Mouse (Mus musculus) MEL (cell line): ENCODE data around the gene Slc5a10. TPM values are rescaled to one million over a fixed set of nuclear protein-coding genes. Genes with fewer than 3 reads are reported as not detected.

ENCODE experiments used
- DNase-seq: peaks from one replicate; pipeline ENCODE4 v3.0.0; 2011; ENCODE audit warnings: low read depth, low spot score
- H3K27ac ChIP-seq: 2 replicates; pipeline ENCODE4 v1.5.1; 2012; ENCODE audit warnings: low read depth, mild to moderate bottlenecking, control low read depth, low read length, moderate library complexity; ENCODE audit not compliant: control insufficient read depth
- H3K27me3 ChIP-seq, 2 experiments: fragments of 150-350 bp in 1 of 2; sonication (generic) in 1 of 2; 2 replicates each; pipeline ENCODE4 v1.6.1; 2012; ENCODE audit warnings: low read length in 2 of 2, mild to moderate bottlenecking in 2 of 2, improper control_type of control experiment in 1 of 2, moderate library complexity in 1 of 2; ENCODE audit not compliant: insufficient read depth in 2 of 2, control insufficient read depth in 1 of 2
- H3K36me3 ChIP-seq, 2 experiments: 2 replicates each; pipeline ENCODE4 v1.6.1; 2012 to 2014; ENCODE audit warnings: low read length in 2 of 2, improper control_type of control experiment in 1 of 2, inconsistent platforms in 1 of 2, mild to moderate bottlenecking in 1 of 2; ENCODE audit not compliant: insufficient read depth in 2 of 2, control insufficient read depth in 1 of 2
- H3K4me1 ChIP-seq, 2 experiments: fragments of 150-350 bp in 1 of 2; sonication (generic) in 1 of 2; 2 replicates each; pipeline ENCODE4 v1.6.1; 2012; ENCODE audit warnings: low read length in 2 of 2, improper control_type of control experiment in 1 of 2, mild to moderate bottlenecking in 1 of 2; ENCODE audit not compliant: insufficient read depth in 2 of 2, control insufficient read depth in 1 of 2
- H3K4me3 ChIP-seq, 2 experiments: fragments of 150-350 bp in 1 of 2; sonication (generic) in 1 of 2; 2 replicates each; pipeline ENCODE4 v1.5.1; 2012; ENCODE audit warnings: low read depth in 2 of 2, low read length in 2 of 2, mild to moderate bottlenecking in 2 of 2, moderate library complexity in 2 of 2, control low read depth in 1 of 2, improper control_type of control experiment in 1 of 2; ENCODE audit not compliant: control insufficient read depth in 1 of 2, insufficient read depth in 1 of 2
- H3K79me2 ChIP-seq: 2 replicates; pipeline ENCODE4 v1.6.1; 2012; ENCODE audit warnings: mild to moderate bottlenecking, low read length, moderate library complexity; ENCODE audit not compliant: control insufficient read depth, poor library complexity, insufficient read depth
- H3K9ac ChIP-seq: 2 replicates; pipeline ENCODE4 v1.6.1; 2012; ENCODE audit warnings: low read depth, mild to moderate bottlenecking, control low read depth, low read length, moderate library complexity; ENCODE audit not compliant: control insufficient read depth, poor library complexity, severe bottlenecking
- H3K9me3 ChIP-seq: fragments of 150-350 bp; sonication (generic); replicated peaks from 2 replicates; pipeline ENCODE4 v1.6.1; 2012; ENCODE audit warnings: mild to moderate bottlenecking, low read length, improper control_type of control experiment, moderate library complexity; ENCODE audit not compliant: insufficient read depth
- BHLHE40 ChIP-seq: IDR thresholded peaks from 2 replicates; pipeline ENCODE4 v1.6.1; 2012; ENCODE audit warnings: low read depth, mild to moderate bottlenecking, inconsistent platforms, low read length, improper control_type of control experiment, borderline replicate concordance
- CHD1 ChIP-seq: IDR thresholded peaks from 2 replicates; pipeline ENCODE4 v1.6.1; 2012; ENCODE audit warnings: low read depth, mild to moderate bottlenecking, inconsistent platforms, low read length, improper control_type of control experiment
- CHD2 ChIP-seq: IDR thresholded peaks from 2 replicates; pipeline ENCODE4 v1.6.1; 2011; ENCODE audit warnings: low read length, improper control_type of control experiment
- CTCF ChIP-seq, 3 experiments: IDR thresholded peaks in 2 of 3; conservative IDR thresholded peaks in 1 of 3; 2 replicates each; pipeline ENCODE4 v1.5.1; 2011 to 2012; ENCODE audit warnings: low read length in 3 of 3, low read depth in 2 of 3, mild to moderate bottlenecking in 2 of 3, improper control_type of control experiment in 1 of 3, inconsistent platforms in 1 of 3, mixed read lengths in 1 of 3, moderate library complexity in 1 of 3; ENCODE audit not compliant: control insufficient read depth in 1 of 3, insufficient read depth in 1 of 3, poor library complexity in 1 of 3, severe bottlenecking in 1 of 3
- E2F4 ChIP-seq: IDR thresholded peaks from 2 replicates; pipeline ENCODE4 v1.6.1; 2011; ENCODE audit warnings: low read depth, low read length, improper control_type of control experiment, borderline replicate concordance
- EP300 ChIP-seq, 2 experiments: IDR thresholded peaks; 2 replicates each; pipeline ENCODE4 v1.6.1; 2011; ENCODE audit warnings: improper control_type of control experiment in 2 of 2, low read length in 2 of 2, low read depth in 1 of 2, mild to moderate bottlenecking in 1 of 2
- ETS1 ChIP-seq: IDR thresholded peaks from 2 replicates; pipeline ENCODE4 v1.6.1; 2012; ENCODE audit warnings: low read depth, mild to moderate bottlenecking, inconsistent platforms, low read length, improper control_type of control experiment, moderate library complexity
- GABPA ChIP-seq: IDR thresholded peaks from 2 replicates; pipeline ENCODE4 v1.6.1; 2012; ENCODE audit warnings: low read depth, mild to moderate bottlenecking, inconsistent platforms, low read length, improper control_type of control experiment, moderate library complexity
- MAZ ChIP-seq: IDR thresholded peaks from 2 replicates; pipeline ENCODE4 v1.6.1; 2012; ENCODE audit warnings: low read depth, mild to moderate bottlenecking, inconsistent platforms, low read length, improper control_type of control experiment
- MYC ChIP-seq: IDR thresholded peaks from 2 replicates; pipeline ENCODE4 v1.6.1; 2011; ENCODE audit warnings: low read depth, mild to moderate bottlenecking, low read length, improper control_type of control experiment, moderate library complexity
- NRF1 ChIP-seq: IDR thresholded peaks from 2 replicates; pipeline ENCODE4 v1.6.1; 2014; ENCODE audit warnings: low read depth, mild to moderate bottlenecking, inconsistent platforms, low read length, improper control_type of control experiment, moderate library complexity; ENCODE audit not compliant: poor library complexity, insufficient read depth, severe bottlenecking
- POLR2A ChIP-seq, 2 experiments: IDR thresholded peaks; 2 replicates each; pipeline ENCODE4 v1.6.1; 2011 to 2012; ENCODE audit warnings: low read length in 2 of 2, mild to moderate bottlenecking in 2 of 2, control low read depth in 1 of 2, improper control_type of control experiment in 1 of 2, low read depth in 1 of 2, moderate library complexity in 1 of 2; ENCODE audit not compliant: control insufficient read depth in 1 of 2, insufficient read depth in 1 of 2, poor library complexity in 1 of 2
- RAD21 ChIP-seq: IDR thresholded peaks from 2 replicates; pipeline ENCODE4 v1.6.1; 2011; ENCODE audit warnings: mild to moderate bottlenecking, low read depth, low read length, improper control_type of control experiment
- RCOR1 ChIP-seq: IDR thresholded peaks from 2 replicates; pipeline ENCODE4 v1.6.1; 2012; ENCODE audit warnings: low read depth, mild to moderate bottlenecking, inconsistent platforms, low read length, improper control_type of control experiment
- SIN3A ChIP-seq: IDR thresholded peaks from 2 replicates; pipeline ENCODE4 v1.6.1; 2012; ENCODE audit warnings: low read length, improper control_type of control experiment, inconsistent platforms
- SMC3 ChIP-seq: IDR thresholded peaks from 2 replicates; pipeline ENCODE4 v1.6.1; 2011; ENCODE audit warnings: low read depth, low read length, improper control_type of control experiment
- TAL1 ChIP-seq: IDR thresholded peaks from 2 replicates; pipeline ENCODE4 v1.6.1; 2012; ENCODE audit warnings: mild to moderate bottlenecking, inconsistent platforms, low read length, moderate library complexity, mixed read lengths
- TBP ChIP-seq: IDR thresholded peaks from 2 replicates; pipeline ENCODE4 v1.8.0; 2011; ENCODE audit warnings: low read depth, low read length, improper control_type of control experiment
- UBTF ChIP-seq: IDR thresholded peaks from 2 replicates; pipeline ENCODE4 v1.6.1; 2012; ENCODE audit warnings: low read depth, mild to moderate bottlenecking, inconsistent platforms, low read length, improper control_type of control experiment, moderate library complexity, borderline replicate concordance; ENCODE audit not compliant: insufficient read depth
- USF1 ChIP-seq: IDR thresholded peaks from 2 replicates; pipeline ENCODE4 v1.6.1; 2014; ENCODE audit warnings: low read depth, mild to moderate bottlenecking, inconsistent platforms, low read length, improper control_type of control experiment, moderate library complexity
- ZMIZ1 ChIP-seq: IDR thresholded peaks from 2 replicates; pipeline ENCODE4 v1.6.1; 2012; ENCODE audit warnings: low read depth, mild to moderate bottlenecking, inconsistent platforms, low read length, improper control_type of control experiment, moderate library complexity
- ZNF384 ChIP-seq: IDR thresholded peaks from 2 replicates; pipeline ENCODE4 v1.6.1; 2012; ENCODE audit warnings: low read depth, mild to moderate bottlenecking, inconsistent platforms, low read length, improper control_type of control experiment
- polyA plus RNA-seq, 2 experiments: library from polyadenylated mRNA; stranded (reverse) in 1 of 2; unstranded in 1 of 2; fragments of >175 nt in 1 of 2; fragments of >200 nt in 1 of 2; gene quantifications; 2 replicates each; pipeline versions ENCODE4 v1.2.1 to v1.2.4; 2012; ENCODE audit warnings: low replicate concordance in 2 of 2, low read depth in 1 of 2; ENCODE audit not compliant: insufficient read length in 2 of 2, insufficient read depth in 1 of 2, missing spikeins in 1 of 2
- total RNA-seq: library from RNA; depleted of rRNA; stranded (reverse); fragments of 300-350 nt; gene quantifications from 2 replicates; pipeline ENCODE4 v1.2.3, GENCODE M21; 2012

The Slc5a10 gene
- total and polyA plus RNA-seq, 3 experiments = 0.08 TPM; not detected in 2

- Histone ChIP-seq H3K9ac (no peak overlapping the region), H3K27me3 (no peaks in the 10 kb centered on the region), H3K79me2 (no peaks in the 10 kb centered on the region), H3K9me3 (no peaks in the 10 kb centered on the region), H3K27ac (no peak overlapping the region), H3K4me1 (no peaks in the 10 kb centered on the region), H3K4me3 (no peak overlapping the region), H3K36me3 (no peaks in the 10 kb centered on the region)
- DNase-seq = no peak
- TF ChIP-seq BHLHE40 (no peak), E2F4 (no peak), CTCF (IDR thresholded peaks at IDR 0.05 in 2 of 3, conservative IDR thresholded peaks at IDR 0.05 in 1 of 3; ENCODE audit: control insufficient read depth in 1 of 3, insufficient read depth in 1 of 3, low read depth in 2 of 3, low read length in 3 of 3, poor library complexity in 1 of 3, severe bottlenecking in 1 of 3) (no peak), SIN3A (no peak), TBP (no peak), RCOR1 (no peak), TAL1 (no peak), CHD1 (no peak), NRF1 (no peak), EP300 (IDR thresholded peaks at IDR 0.05; ENCODE audit: low read depth in 1 of 2, low read length in 2 of 2) (no peak), ETS1 (no peak), GABPA (no peak), SMC3 (no peak), CHD2 (no peak), RAD21 (no peak), USF1 (no peak), ZNF384 (no peak), ZMIZ1 (no peak), UBTF (no peak), POLR2A (IDR thresholded peaks at IDR 0.05; ENCODE audit: control insufficient read depth in 1 of 2, insufficient read depth in 1 of 2, low read depth in 1 of 2, low read length in 2 of 2, poor library complexity in 1 of 2) (no peak)
Observed at GRCm38 (mm10) chr11:61660001-61660400, 60.6 kb downstream of the Slc5a10 start.

- Histone ChIP-seq H3K27ac (no peak overlapping the region), H3K9me3 (no peaks in the 10 kb centered on the region), H3K79me2 (no peaks in the 10 kb centered on the region), H3K27me3 (no peaks in the 10 kb centered on the region), H3K9ac (no peak overlapping the region), H3K36me3 (no peaks in the 10 kb centered on the region), H3K4me1 (no peaks in the 10 kb centered on the region), H3K4me3 (no peak overlapping the region)
- no peak for DNase-seq
- no peak for TF ChIP-seq MAZ
- TF ChIP-seq SMC3 = no peak
- TF ChIP-seq MYC = no peak
- TF ChIP-seq ZNF384 = no peak
- no peak for TF ChIP-seq E2F4
Observed at GRCm38 (mm10) chr11:61659011-61659858, 61.4 kb downstream of the Slc5a10 start.
